Mouse (Mus musculus): ENCODE measurements around the gene Fabp1.

Gene Fabp1

GRCm38 (mm10) chr6:71199612-71200011, at the start of gene Fabp1:
TSS of gene Fabp1 (plus strand) at chr6:71199827.
- in situ Hi-C loops (cut with MboI, MseI), result no loop called here

- in situ Hi-C loops (cut with MboI, MseI), result loop anchor here (5.0 kb wide), 1 partner anchor 251 kb away; no protein-coding TSS in a partner anchor
Measured at GRCm38 (mm10) chr6:71151098-71151497, 48.5 kb upstream of the Fabp1 start.

GRCm38 (mm10) chr6:71153486-71153885, 46.1 kb upstream of the Fabp1 start:
- in situ Hi-C loops (cut with MboI, MseI), result loop anchor here (5.0 kb wide), 1 partner anchor 249 kb away; no protein-coding TSS in a partner anchor

GRCm38 (mm10) chr6:71154861-71155260, 44.8 kb upstream of the Fabp1 start:
- in situ Hi-C loops (cut with MboI, MseI), result loop anchor here (5.0 kb wide), 1 partner anchor 247 kb away; no protein-coding TSS in a partner anchor

- in situ Hi-C loops (cut with MboI, MseI), result no loop called here
Measured at GRCm38 (mm10) chr6:71156674-71157326, 42.8 kb upstream of the Fabp1 start.

- in situ Hi-C loops (cut with MboI, MseI), result loop anchor here (5.0 kb wide), 1 partner anchor 136 kb away; no protein-coding TSS in a partner anchor
Measured at GRCm38 (mm10) chr6:71161290-71161689, 38.3 kb upstream of the Fabp1 start.

GRCm38 (mm10) chr6:71162269-71162668, 37.4 kb upstream of the Fabp1 start:
- in situ Hi-C loops (cut with MboI, MseI), result loop anchor here (5.0 kb wide), 1 partner anchor 135 kb away; no protein-coding TSS in a partner anchor

GRCm38 (mm10) chr6:71164394-71164793, 35.2 kb upstream of the Fabp1 start:
- in situ Hi-C loops (cut with MboI, MseI), result loop anchor here (5.0 kb wide), 1 partner anchor 133 kb away; no protein-coding TSS in a partner anchor

GRCm38 (mm10) chr6:71166551-71167169, 33.0 kb upstream of the Fabp1 start:
- in situ Hi-C loops (cut with MboI, MseI), result no loop called here

- in situ Hi-C loops (cut with MboI, MseI), result no loop called here
Measured at GRCm38 (mm10) chr6:71172812-71173580, 26.6 kb upstream of the Fabp1 start.

GRCm38 (mm10) chr6:71180596-71180995, 19.0 kb upstream of the Fabp1 start:
- in situ Hi-C loops (cut with MboI, MseI), result no loop called here

- in situ Hi-C loops (cut with MboI, MseI), result no loop called here
Measured at GRCm38 (mm10) chr6:71184941-71185604, 14.6 kb upstream of the Fabp1 start.

- in situ Hi-C loops (cut with MboI, MseI), result no loop called here
Measured at GRCm38 (mm10) chr6:71189578-71189977, 10.0 kb upstream of the Fabp1 start.

GRCm38 (mm10) chr6:71190501-71190900, 9.1 kb upstream of the Fabp1 start:
- in situ Hi-C loops (cut with MboI, MseI), result no loop called here

- in situ Hi-C loops (cut with MboI, MseI), result no loop called here
Measured at GRCm38 (mm10) chr6:71193151-71193740, 6.4 kb upstream of the Fabp1 start.

- in situ Hi-C loops (cut with MboI, MseI), result no loop called here
Measured at GRCm38 (mm10) chr6:71196107-71196506, 3.5 kb upstream of the Fabp1 start.

GRCm38 (mm10) chr6:71197636-71198535, 1.7 kb upstream of the Fabp1 start:
- in situ Hi-C loops (cut with MboI, MseI), result no loop called here

GRCm38 (mm10) chr6:71201925-71202324, 2.3 kb downstream of the Fabp1 start:
- in situ Hi-C loops (cut with MboI, MseI), result no loop called here

GRCm38 (mm10) chr6:71203674-71204073, 4.0 kb downstream of the Fabp1 start:
- in situ Hi-C loops (cut with MboI, MseI), result no loop called here

GRCm38 (mm10) chr6:71204166-71204565, 4.5 kb downstream of the Fabp1 start:
- in situ Hi-C loops (cut with MboI, MseI), result no loop called here
